Mouse (Mus musculus) CH12.LX (cell line): ENCODE measurements around the gene Dnajc8.

Experiments
- CTCF ChIP-seq, 2 experiments: IDR thresholded peaks in 1 of 2; conservative IDR thresholded peaks in 1 of 2; 2 replicates each; pipeline ENCODE4 v1.5.1; 2011 to 2012; ENCODE audit warnings: low read depth in 2 of 2, low read length in 2 of 2, improper control_type of control experiment in 1 of 2, inconsistent platforms in 1 of 2, mild to moderate bottlenecking in 1 of 2, moderate library complexity in 1 of 2
- ELF1 ChIP-seq: IDR thresholded peaks from 2 replicates; pipeline ENCODE4 v1.6.1; 2014; ENCODE audit warnings: low read depth, mild to moderate bottlenecking, inconsistent platforms, low read length, improper control_type of control experiment
- EP300 ChIP-seq: IDR thresholded peaks from 2 replicates; pipeline ENCODE4 v1.6.1; 2011; ENCODE audit warnings: low read length, improper control_type of control experiment
- GABPA ChIP-seq: IDR thresholded peaks from 2 replicates; pipeline ENCODE4 v1.6.1; 2012; ENCODE audit warnings: low read depth, low read length, improper control_type of control experiment, inconsistent platforms; ENCODE audit not compliant: insufficient replicate concordance
- HCFC1 ChIP-seq: IDR thresholded peaks from 2 replicates; pipeline ENCODE4 v1.6.1; 2012; ENCODE audit warnings: low read depth, mild to moderate bottlenecking, inconsistent platforms, low read length, improper control_type of control experiment
- MAZ ChIP-seq: IDR thresholded peaks from 2 replicates; pipeline ENCODE4 v1.6.1; 2012; ENCODE audit warnings: low read depth, mild to moderate bottlenecking, inconsistent platforms, low read length, improper control_type of control experiment, moderate library complexity
- POLR2A ChIP-seq: IDR thresholded peaks from 2 replicates; pipeline ENCODE4 v1.6.1; 2011; ENCODE audit warnings: low read depth, mild to moderate bottlenecking, improper control_type of control experiment, low read length
- RAD21 ChIP-seq: IDR thresholded peaks from 2 replicates; pipeline ENCODE4 v1.6.1; 2011; ENCODE audit warnings: low read depth, mild to moderate bottlenecking, low read length, improper control_type of control experiment, moderate library complexity
- TBP ChIP-seq: conservative IDR thresholded peaks from 2 replicates; pipeline ENCODE4 v1.6.1; 2011; ENCODE audit warnings: low read depth, low read length, improper control_type of control experiment

DNA sequence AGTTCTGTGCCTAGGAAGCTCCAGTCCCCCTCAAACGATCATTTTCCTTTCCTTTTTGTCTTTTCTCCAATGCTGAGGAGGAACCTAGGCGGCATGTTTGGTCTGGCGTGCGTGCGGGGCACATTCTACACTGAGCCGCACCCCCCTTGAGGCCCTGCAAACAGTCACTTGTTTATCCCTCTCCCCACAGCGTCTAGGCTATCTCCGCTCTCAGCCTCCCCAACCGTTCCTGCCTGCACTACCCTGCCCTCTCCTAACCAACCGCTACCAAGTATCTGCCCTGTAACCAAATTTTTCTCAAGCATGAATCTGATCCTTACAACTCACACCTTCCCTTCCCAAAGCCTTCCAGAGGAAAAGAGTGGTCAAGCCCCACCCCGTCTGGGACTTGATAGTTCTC is 32.0 kb upstream of the Dnajc8 start:
- TF ChIP-seq RAD21 = no peak
- TF ChIP-seq CTCF (conservative IDR thresholded peaks at IDR 0.05 in 1 of 2, IDR thresholded peaks at IDR 0.05 in 1 of 2; ENCODE audit: low read depth in 2 of 2, low read length in 2 of 2) = no peak
- no peak for TF ChIP-seq ELF1
- TF ChIP-seq EP300 = no peak
- no peak for TF ChIP-seq HCFC1
- no peak for TF ChIP-seq GABPA
- TF ChIP-seq POLR2A = no peak
- TF ChIP-seq TBP = no peak
- TF ChIP-seq MAZ = no peak
